In genomic region chr9:37541851-37542642, GRCm38 (mm10) we compare ENCODE assay signal across 17 mouse cellular contexts. TPM values are rescaled to one million over a fixed set of nuclear protein-coding genes. Genes with fewer than 3 reads are reported as not detected.
A peak's percentile ranks its signal among the peaks of the same experiment; 100 is the strongest.
DNase-seq lines count a peak whose midpoint lies in the region; ATAC-seq lines count a peak whose summit lies in the region.
"Had no signal": no experiment of that assay in that cellular context is flagged by ENCODE, and none has a peak within 500 bp of the region (broad histone marks: within the 10 kb centered on the region; RNA-seq: fewer than 3 reads in every experiment).

No protein-coding gene starts in this region.

- H3K4me3 ChIP-seq in heart, embryonic 16.5 days (ENCODE audit: low read length) = no peak overlapping the region
- peak overlapping the region; percentile 29 for H3K4me3 ChIP-seq in megakaryocyte, embryonic 14.5 days (replicated peaks)
- H3K4me3 ChIP-seq in lung, embryonic 16.5 days (ENCODE audit: low read length) = no peak overlapping the region
- H3K4me3 ChIP-seq: limb, embryonic 15.5 days had no signal

- H3K4me2 ChIP-seq in heart, embryonic 16.5 days (ENCODE audit: low read depth, low read length) = no peak overlapping the region
- H3K4me2 ChIP-seq in lung, embryonic 16.5 days (ENCODE audit: low read depth, low read length) = no peak overlapping the region
- H3K4me2 ChIP-seq: limb, embryonic 15.5 days had no signal

- no peak for ATAC-seq in heart, embryonic 16.5 days (replicated peaks; ENCODE audit: extremely low read depth, insufficient read depth, low FRiP score)
- no peak for ATAC-seq in megakaryocyte, adult 5-6 weeks (ENCODE audit: poor library complexity, severe bottlenecking)
- ATAC-seq in lung, embryonic 16.5 days (ENCODE audit: low read depth) = no peak
- ATAC-seq: CD4-positive, CD25-positive, alpha-beta regulatory T cell, adult 4 months; hindbrain, postnatal 0 days had no signal

- no peak overlapping the region for H3K9ac ChIP-seq in heart, embryonic 16.5 days (ENCODE audit: low read length)
- H3K9ac ChIP-seq in lung, embryonic 16.5 days (ENCODE audit: low read length) = no peak overlapping the region
- H3K9ac ChIP-seq: limb, embryonic 15.5 days had no signal

- no peaks in the 10 kb centered on the region for H3K36me3 ChIP-seq in heart, embryonic 16.5 days (ENCODE audit: control insufficient read depth, insufficient read depth)
- H3K36me3 ChIP-seq in megakaryocyte, embryonic 14.5 days (replicated peaks; ENCODE audit: low read length) = peaks cover 93% of the 10 kb centered on the region
- no peaks in the 10 kb centered on the region for H3K36me3 ChIP-seq in lung, embryonic 16.5 days (ENCODE audit: control insufficient read depth, insufficient read depth, low read length)
- H3K36me3 ChIP-seq: limb, embryonic 15.5 days had no signal

- peaks cover 19% of the 10 kb centered on the region for H3K4me1 ChIP-seq in heart, embryonic 16.5 days (ENCODE audit: control insufficient read depth, insufficient read depth, low read length)
- H3K4me1 ChIP-seq in megakaryocyte, embryonic 14.5 days = peaks cover 94% of the 10 kb centered on the region
- H3K4me1 ChIP-seq in lung, embryonic 16.5 days (replicated peaks; ENCODE audit: control insufficient read depth, insufficient read depth, low read length) = peaks cover 32% of the 10 kb centered on the region

- H3K27ac ChIP-seq in heart, embryonic 16.5 days (ENCODE audit: low read length) = peak overlapping the region; percentile 54
- peak overlapping the region; percentile 89 for H3K27ac ChIP-seq in lung, embryonic 16.5 days (ENCODE audit: low read length)
- H3K27ac ChIP-seq: hindbrain, postnatal 0 days had no signal

- no peak for DNase-seq in heart, postnatal 4 days
- no peak for DNase-seq in MN1 (ENCODE audit: low spot score)
- DNase-seq in neural tube, embryonic 10.5 days (ENCODE audit: extremely low spot score, low spot score) = no peak
- DNase-seq: adrenal gland, postnatal 14 days; cerebellum, adult 18-20 months; gastrocnemius, postnatal 25 days; kidney, adult 11 months; kidney, postnatal 36 days; thymus, postnatal 4 days had no signal

- peaks cover 14% of the 10 kb centered on the region for H3K27me3 ChIP-seq in heart, embryonic 16.5 days (ENCODE audit: control insufficient read depth, insufficient read depth, low read length)
- no peaks in the 10 kb centered on the region for H3K27me3 ChIP-seq in megakaryocyte, embryonic 14.5 days (replicated peaks)
- no peaks in the 10 kb centered on the region; the same call in 1 of the 2 replicates for H3K27me3 ChIP-seq in lung, embryonic 16.5 days (ENCODE audit: control insufficient read depth, insufficient read depth, low read depth, low read length)

- H3K9me3 ChIP-seq in heart, embryonic 16.5 days (replicated peaks; ENCODE audit: control insufficient read depth, low read length) = no peaks in the 10 kb centered on the region
- H3K9me3 ChIP-seq in megakaryocyte, embryonic 14.5 days = no peaks in the 10 kb centered on the region
- H3K9me3 ChIP-seq in lung, embryonic 16.5 days (ENCODE audit: control insufficient read depth, low read length) = no peaks in the 10 kb centered on the region
- H3K9me3 ChIP-seq: limb, embryonic 15.5 days had no signal

- 63% methylated on average over 7 of the region's 7 CpGs for WGBS in heart, embryonic 16.5 days
- WGBS in lung, embryonic 16.5 days = 55% methylated on average over 7 of the region's 7 CpGs

RNA-seq across cellular contexts. Expression of gene Vsig2, which starts 3.0 kb away (rescaled TPM):
- polyA plus RNA-seq in heart, embryonic 16.5 days (2015; fragmentation: Nextera tagmentation; extraction: Ambion mirVana) = 2.1 and 5.3 TPM in 2 replicates
- 1 to 10 TPM; 6.4 to 7.9 TPM for total RNA-seq in heart, postnatal 4 days (2021)
- polyA plus RNA-seq in megakaryocyte, embryonic 14.5 days (2012; ENCODE audit: insufficient read depth, low replicate concordance) = not detected in 2 replicates
- not detected in 2 replicates for total RNA-seq in megakaryocyte, adult 5-6 weeks (2015)
- not detected in 2 replicates for total RNA-seq in megakaryocyte, adult 5-6 weeks (2017)
- 40.2 and 46.8 TPM in 2 replicates for polyA plus RNA-seq in lung, embryonic 16.5 days (2015; fragmentation: Nextera tagmentation; extraction: Ambion mirVana)
- polyA plus RNA-seq: CD4-positive, CD25-positive, alpha-beta regulatory T cell, adult 4 months; neural tube, embryonic 11.5 days had no signal

RNA-seq across cellular contexts. Expression of gene Nrgn, which starts 10.7 kb away (rescaled TPM):
- polyA plus RNA-seq in heart, embryonic 16.5 days (2015; fragmentation: Nextera tagmentation; extraction: Ambion mirVana) = 3.4 and 4.3 TPM in 2 replicates
- total RNA-seq in heart, postnatal 4 days (2021) = 1 to 10 TPM; 2.0 to 3.1 TPM
- polyA plus RNA-seq in megakaryocyte, embryonic 14.5 days (2012; ENCODE audit: insufficient read depth, low replicate concordance) = 5,423 and 8,339 TPM in 2 replicates
- total RNA-seq in megakaryocyte, adult 5-6 weeks (2015) = 0.25 and 1.4 TPM in 2 replicates
- not detected in 2 replicates for total RNA-seq in megakaryocyte, adult 5-6 weeks (2017)
- polyA plus RNA-seq in lung, embryonic 16.5 days (2015; fragmentation: Nextera tagmentation; extraction: Ambion mirVana) = 4.7 and 9.0 TPM in 2 replicates

RNA-seq across cellular contexts. Expression of gene Siae, which starts 13.5 kb away (rescaled TPM):
- polyA plus RNA-seq in heart, embryonic 16.5 days (2015; fragmentation: Nextera tagmentation; extraction: Ambion mirVana) = 9.2 and 10.9 TPM in 2 replicates
- total RNA-seq in heart, postnatal 4 days (2021) = 1 to 10 TPM; 6.5 to 6.6 TPM
- polyA plus RNA-seq in megakaryocyte, embryonic 14.5 days (2012; ENCODE audit: insufficient read depth, low replicate concordance) = 0.40 TPM in 1 of 2 replicates, not detected in the other
- 10.2 and 10.9 TPM in 2 replicates for total RNA-seq in megakaryocyte, adult 5-6 weeks (2015)
- 9.1 and 9.8 TPM in 2 replicates for total RNA-seq in megakaryocyte, adult 5-6 weeks (2017)
- 14.9 and 15.3 TPM in 2 replicates for polyA plus RNA-seq in lung, embryonic 16.5 days (2015; fragmentation: Nextera tagmentation; extraction: Ambion mirVana)

RNA-seq across cellular contexts. Expression of gene Esam, which starts 14.2 kb away (rescaled TPM):
- 92.1 and 101 TPM in 2 replicates for polyA plus RNA-seq in heart, embryonic 16.5 days (2015; fragmentation: Nextera tagmentation; extraction: Ambion mirVana)
- total RNA-seq in heart, postnatal 4 days (2021) = 10 to 100 TPM; 88.8 to 91.3 TPM
- polyA plus RNA-seq in megakaryocyte, embryonic 14.5 days (2012; ENCODE audit: insufficient read depth, low replicate concordance) = 10.7 and 14.5 TPM in 2 replicates
- total RNA-seq in megakaryocyte, adult 5-6 weeks (2015) = 0.27 and 0.36 TPM in 2 replicates
- total RNA-seq in megakaryocyte, adult 5-6 weeks (2017) = not detected in 2 replicates
- 184 and 194 TPM in 2 replicates for polyA plus RNA-seq in lung, embryonic 16.5 days (2015; fragmentation: Nextera tagmentation; extraction: Ambion mirVana)
- polyA plus RNA-seq: CD4-positive, CD25-positive, alpha-beta regulatory T cell, adult 4 months had no signal

RNA-seq across cellular contexts. Expression of gene Msantd2, which starts 52.9 kb away (rescaled TPM):
- polyA plus RNA-seq in heart, embryonic 16.5 days (2015; fragmentation: Nextera tagmentation; extraction: Ambion mirVana) = 11.1 and 11.4 TPM in 2 replicates
- 10 to 100 TPM; 15.2 to 20.6 TPM for total RNA-seq in heart, postnatal 4 days (2021)
- 1.5 and 3.5 TPM in 2 replicates for polyA plus RNA-seq in megakaryocyte, embryonic 14.5 days (2012; ENCODE audit: insufficient read depth, low replicate concordance)
- 15.1 and 18.4 TPM in 2 replicates for total RNA-seq in megakaryocyte, adult 5-6 weeks (2015)
- total RNA-seq in megakaryocyte, adult 5-6 weeks (2017) = 24.4 and 26.4 TPM in 2 replicates
- 22.0 and 25.0 TPM in 2 replicates for polyA plus RNA-seq in lung, embryonic 16.5 days (2015; fragmentation: Nextera tagmentation; extraction: Ambion mirVana)

Comparison
In these comparisons a context has a peak if more than half of its experiments do, and no peak if none do; other contexts are left out.
1. RNA of gene Nrgn, which starts 10.7 kb away (polyA plus RNA-seq): 5,423 to 8,339 TPM in megakaryocyte, embryonic 14.5 days; 4.7 to 9.0 TPM in lung, embryonic 16.5 days and 3.4 to 4.3 TPM in heart, embryonic 16.5 days; every median in the first group is over 100 times any median in the second.